In the genomic region with DNA sequence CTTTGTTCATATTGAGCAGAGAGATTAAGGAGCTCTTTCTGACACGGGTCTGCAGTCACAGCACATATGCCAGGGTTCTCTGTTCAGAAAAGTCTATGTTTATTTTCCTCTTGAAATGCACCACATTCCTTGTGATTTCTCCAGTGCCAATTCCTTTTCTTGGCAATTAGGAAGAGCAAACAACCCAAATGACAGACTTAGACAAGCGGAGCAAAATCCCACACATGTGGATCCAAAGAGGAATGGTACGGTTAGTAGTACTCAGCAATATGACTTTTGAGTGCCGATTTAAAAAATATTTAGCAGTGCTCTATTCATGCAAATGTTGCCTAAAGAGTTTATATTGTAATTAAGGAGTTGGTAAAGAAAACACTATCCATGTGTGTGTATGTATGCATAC, we compare ENCODE assay signal across 18 mouse cellular contexts.
DNase-seq lines count a peak whose midpoint lies in the region; ATAC-seq lines count a peak whose summit lies in the region.
"Had no signal": no experiment of that assay in that cellular context is flagged by ENCODE, and none has a peak within 500 bp of the region (broad histone marks: within the 10 kb centered on the region; RNA-seq: fewer than 3 reads in every experiment).

No protein-coding gene starts in this region.

- no peaks in the 10 kb centered on the region for H3K9me3 ChIP-seq in forebrain, embryonic 14.5 days (replicated peaks; ENCODE audit: control insufficient read depth, low read length)
- H3K9me3 ChIP-seq in forebrain, embryonic 12.5 days: no peaks in the 10 kb centered on the region
- 0 out of 2 replicates have a peak, but pooled peaks cover 5% of the 10 kb centered on the region for H3K9me3 ChIP-seq in embryonic facial prominence, embryonic 14.5 days (ENCODE audit: control insufficient read depth, low read length)
- H3K9me3 ChIP-seq: heart, embryonic 15.5 days; limb, embryonic 12.5 days; liver, embryonic 13.5 days; stomach, embryonic 15.5 days had no signal

- H3K36me3 ChIP-seq in forebrain, embryonic 14.5 days (ENCODE audit: control insufficient read depth, insufficient read depth, low read length): no peaks in the 10 kb centered on the region
- H3K36me3 ChIP-seq in forebrain, embryonic 12.5 days (replicated peaks): no peaks in the 10 kb centered on the region
- no peaks in the 10 kb centered on the region for H3K36me3 ChIP-seq in embryonic facial prominence, embryonic 14.5 days (ENCODE audit: control insufficient read depth, insufficient read depth, low read length)
- H3K36me3 ChIP-seq: heart, embryonic 15.5 days; limb, embryonic 12.5 days; liver, embryonic 13.5 days; stomach, embryonic 15.5 days had no signal

- WGBS in forebrain, embryonic 14.5 days: 80% methylated on average over 4 of the region's 4 CpGs
- 86% methylated on average over 4 of the region's 4 CpGs for WGBS in forebrain, embryonic 12.5 days
- WGBS in embryonic facial prominence, embryonic 14.5 days: 72% methylated on average over 4 of the region's 4 CpGs

- no peak for ATAC-seq in forebrain, embryonic 14.5 days
- no peak for ATAC-seq in forebrain, embryonic 12.5 days (ENCODE audit: low FRiP score)
- no peak for ATAC-seq in embryonic facial prominence, embryonic 14.5 days (ENCODE audit: low read depth)

- no peaks in the 10 kb centered on the region for H3K27me3 ChIP-seq in forebrain, embryonic 14.5 days (replicated peaks; ENCODE audit: control insufficient read depth, insufficient read depth, low read length)
- no peaks in the 10 kb centered on the region for H3K27me3 ChIP-seq in forebrain, embryonic 12.5 days
- H3K27me3 ChIP-seq in embryonic facial prominence, embryonic 14.5 days (replicated peaks; ENCODE audit: control insufficient read depth, insufficient read depth, low read length): no peaks in the 10 kb centered on the region
- H3K27me3 ChIP-seq: heart, embryonic 15.5 days; limb, embryonic 12.5 days; liver, embryonic 13.5 days; stomach, embryonic 15.5 days had no signal

- H3K9ac ChIP-seq in forebrain, embryonic 14.5 days (ENCODE audit: low read length): no peak overlapping the region
- H3K9ac ChIP-seq in forebrain, embryonic 12.5 days: no peak overlapping the region
- H3K9ac ChIP-seq in embryonic facial prominence, embryonic 14.5 days (ENCODE audit: low read depth, low read length): no peak overlapping the region
- H3K9ac ChIP-seq: heart, embryonic 15.5 days; hindbrain, embryonic 14.5 days; limb, embryonic 12.5 days; liver, embryonic 13.5 days; lung, embryonic 14.5 days; stomach, embryonic 15.5 days had no signal

- peak; percentile 48 for DNase-seq in forebrain, embryonic 14.5 days (ENCODE audit: low spot score)
- peak; percentile 37 for DNase-seq in layer of hippocampus, adult 9-11 months
- no peak for DNase-seq in layer of hippocampus, adult 8-10 months (ENCODE audit: low spot score in 2 of 2)
- DNase-seq in brain, adult 2 months (ENCODE audit: low read depth, low spot score): peak; percentile 60
- peak; percentile 27 for DNase-seq in embryonic facial prominence, embryonic 14.5 days (ENCODE audit: low spot score)
- no peak for DNase-seq in kidney, adult 8-10 months
- no peak for DNase-seq in retina, embryonic 14.5 days (ENCODE audit: low spot score)
- DNase-seq: adrenal gland, postnatal 25 days; liver, embryonic 13.5 days; thymus, adult 18-20 months; thymus, postnatal 36 days had no signal

- 0 out of 2 replicates have a peak overlapping the region, but pooled peaks have one; percentile 14 for H3K27ac ChIP-seq in forebrain, embryonic 14.5 days (ENCODE audit: low read depth, low read length)
- no peak overlapping the region for H3K27ac ChIP-seq in forebrain, embryonic 12.5 days
- H3K27ac ChIP-seq in embryonic facial prominence, embryonic 14.5 days (replicated peaks; ENCODE audit: low read depth, low read length): no peak overlapping the region; the same call in 1 of the 2 replicates
- H3K27ac ChIP-seq: heart, embryonic 15.5 days; hindbrain, embryonic 14.5 days; limb, embryonic 12.5 days; liver, embryonic 13.5 days; stomach, embryonic 15.5 days had no signal

- no peak overlapping the region for H3K4me2 ChIP-seq in forebrain, embryonic 14.5 days (ENCODE audit: low read length)
- no peak overlapping the region for H3K4me2 ChIP-seq in forebrain, embryonic 12.5 days
- no peak overlapping the region for H3K4me2 ChIP-seq in embryonic facial prominence, embryonic 14.5 days (ENCODE audit: low read depth, low read length)
- H3K4me2 ChIP-seq: heart, embryonic 15.5 days; hindbrain, embryonic 14.5 days; limb, embryonic 12.5 days; liver, embryonic 13.5 days; lung, embryonic 14.5 days; midbrain, embryonic 11.5 days; stomach, embryonic 15.5 days had no signal

- H3K4me1 ChIP-seq in forebrain, embryonic 14.5 days (ENCODE audit: control insufficient read depth, insufficient read depth, low read length): no peaks in the 10 kb centered on the region
- H3K4me1 ChIP-seq in forebrain, embryonic 12.5 days: no peaks in the 10 kb centered on the region
- no peaks in the 10 kb centered on the region for H3K4me1 ChIP-seq in embryonic facial prominence, embryonic 14.5 days (ENCODE audit: control insufficient read depth, insufficient read depth, low read length)
- H3K4me1 ChIP-seq: heart, embryonic 15.5 days; limb, embryonic 12.5 days; liver, embryonic 13.5 days; stomach, embryonic 15.5 days had no signal

- no peak overlapping the region for H3K4me3 ChIP-seq in forebrain, embryonic 14.5 days (ENCODE audit: low read depth, low read length)
- H3K4me3 ChIP-seq in forebrain, embryonic 12.5 days (replicated peaks): no peak overlapping the region
- H3K4me3 ChIP-seq in embryonic facial prominence, embryonic 14.5 days (ENCODE audit: low read depth, low read length): no peak overlapping the region
- H3K4me3 ChIP-seq: heart, embryonic 15.5 days; limb, embryonic 12.5 days; liver, embryonic 13.5 days; stomach, embryonic 15.5 days had no signal

Comparison
In these comparisons a context has a peak if more than half of its experiments do, and no peak if none do; other contexts are left out.
1. DNase-seq: peak in forebrain, embryonic 14.5 days (single experiment), layer of hippocampus, adult 9-11 months (single experiment), brain, adult 2 months (single experiment) and embryonic facial prominence, embryonic 14.5 days (single experiment); none in layer of hippocampus, adult 8-10 months (0 of 2), kidney, adult 8-10 months (0 of 2) and retina, embryonic 14.5 days (single experiment).